Mouse (Mus musculus): ENCODE results near the gene Stk4. TPM values are rescaled to one million over a fixed set of nuclear protein-coding genes. Genes with fewer than 3 reads are reported as not detected.

Stk4 gene
- polyA plus RNA-seq, 2 experiments, result 16.1 to 23.2 TPM

GRCm38 (mm10) chr2:164183340-164183739 is 113.2 kb downstream of the Stk4 start:
- H3K27me3 ChIP-seq (ENCODE audit: control insufficient read depth, insufficient read depth, low read length), result no peaks in the 10 kb centered on the region
- no peaks in the 10 kb centered on the region for H3K9me3 ChIP-seq (ENCODE audit: control insufficient read depth, low read length)
- H3K4me3 ChIP-seq (replicated peaks; ENCODE audit: low read length), result no peak overlapping the region
- H3K9ac ChIP-seq (ENCODE audit: low read depth, low read length, severe bottlenecking), result no peak overlapping the region
- TF ChIP-seq POLR2A (IDR thresholded peaks at IDR 0.05; ENCODE audit: borderline replicate concordance, extremely low read depth, insufficient read depth, insufficient read length), result no peak
- DNase-seq (ENCODE audit: low spot score) (no peak), ATAC-seq (ENCODE audit: low FRiP score, low read depth) (no peak)
- H3K4me1 ChIP-seq (ENCODE audit: control insufficient read depth, insufficient read depth, low read length), result peaks cover 5% of the 10 kb centered on the region
- no peaks in the 10 kb centered on the region for H3K36me3 ChIP-seq (ENCODE audit: control insufficient read depth, insufficient read depth, low read length)
- no peak overlapping the region for H3K27ac ChIP-seq (replicated peaks; ENCODE audit: low read depth, low read length)
- 59% methylated on average over 9 of the region's 9 CpGs for WGBS
- no peak overlapping the region for H3K4me2 ChIP-seq (replicated peaks; ENCODE audit: low read depth, low read length, severe bottlenecking)

GRCm38 (mm10) chr2:164184145-164184719 is 114.1 kb downstream of the Stk4 start:
- Histone ChIP-seq H3K4me1 (ENCODE audit: control insufficient read depth, insufficient read depth, low read length) (peaks cover 5% of the 10 kb centered on the region), H3K4me2 (replicated peaks; ENCODE audit: low read depth, low read length, severe bottlenecking) (no peak overlapping the region), H3K9me3 (ENCODE audit: control insufficient read depth, low read length) (no peaks in the 10 kb centered on the region), H3K9ac (ENCODE audit: low read depth, low read length, severe bottlenecking) (no peak overlapping the region), H3K4me3 (replicated peaks; ENCODE audit: low read length) (no peak overlapping the region), H3K36me3 (ENCODE audit: control insufficient read depth, insufficient read depth, low read length) (no peaks in the 10 kb centered on the region), H3K27ac (replicated peaks; ENCODE audit: low read depth, low read length) (no peak overlapping the region), H3K27me3 (ENCODE audit: control insufficient read depth, insufficient read depth, low read length) (no peaks in the 10 kb centered on the region)
- DNase-seq (ENCODE audit: low spot score) (no peak), ATAC-seq (ENCODE audit: low FRiP score, low read depth) (no peak)
- no peak for TF ChIP-seq POLR2A (IDR thresholded peaks at IDR 0.05; ENCODE audit: borderline replicate concordance, extremely low read depth, insufficient read depth, insufficient read length)
- WGBS, result 42% methylated on average over 9 of the region's 9 CpGs

GRCm38 (mm10) chr2:164188722-164189121 is 118.6 kb downstream of the Stk4 start:
- no peak overlapping the region for H3K9ac ChIP-seq (ENCODE audit: low read depth, low read length, severe bottlenecking)
- DNase-seq (ENCODE audit: low spot score) (no peak), ATAC-seq (ENCODE audit: low FRiP score, low read depth) (no peak)
- no peak overlapping the region for H3K27ac ChIP-seq (replicated peaks; ENCODE audit: low read depth, low read length)
- WGBS, result 25% methylated on average over 5 of the region's 5 CpGs
- H3K4me1 ChIP-seq (ENCODE audit: control insufficient read depth, insufficient read depth, low read length), result no peaks in the 10 kb centered on the region; the same call in 1 of the 2 replicates
- no peak overlapping the region for H3K4me2 ChIP-seq (replicated peaks; ENCODE audit: low read depth, low read length, severe bottlenecking)
- no peaks in the 10 kb centered on the region for H3K27me3 ChIP-seq (ENCODE audit: control insufficient read depth, insufficient read depth, low read length)
- no peaks in the 10 kb centered on the region for H3K36me3 ChIP-seq (ENCODE audit: control insufficient read depth, insufficient read depth, low read length)
- no peaks in the 10 kb centered on the region for H3K9me3 ChIP-seq (ENCODE audit: control insufficient read depth, low read length)
- no peak overlapping the region for H3K4me3 ChIP-seq (replicated peaks; ENCODE audit: low read length)
- TF ChIP-seq POLR2A (IDR thresholded peaks at IDR 0.05; ENCODE audit: borderline replicate concordance, extremely low read depth, insufficient read depth, insufficient read length), result no peak

GRCm38 (mm10) chr2:164190576-164190975 is 120.5 kb downstream of the Stk4 start, which contains the start of gene Wfdc12:
Gene Wfdc12, minus strand, starts transcription at chr2:164190608.
- WGBS, result 85% methylated on average over 6 of the region's 6 CpGs
- no peak for TF ChIP-seq POLR2A (IDR thresholded peaks at IDR 0.05; ENCODE audit: borderline replicate concordance, extremely low read depth, insufficient read depth, insufficient read length)
- no peak for DNase-seq (ENCODE audit: low spot score)
- no peaks in the 10 kb centered on the region for H3K9me3 ChIP-seq (ENCODE audit: control insufficient read depth, low read length)
- ATAC-seq (ENCODE audit: low FRiP score, low read depth), result no peak
- no peaks in the 10 kb centered on the region for H3K36me3 ChIP-seq (ENCODE audit: control insufficient read depth, insufficient read depth, low read length)
- no peak within 1 kb of the TSS for H3K9ac ChIP-seq (ENCODE audit: low read depth, low read length, severe bottlenecking)
- no peaks in the 10 kb centered on the region for H3K27me3 ChIP-seq (ENCODE audit: control insufficient read depth, insufficient read depth, low read length)
- H3K27ac ChIP-seq (replicated peaks; ENCODE audit: low read depth, low read length), result no peak within 1 kb of the TSS
- H3K4me2 ChIP-seq (replicated peaks; ENCODE audit: low read depth, low read length, severe bottlenecking), result no peak within 1 kb of the TSS
- no peaks in the 10 kb centered on the region for H3K4me1 ChIP-seq (ENCODE audit: control insufficient read depth, insufficient read depth, low read length)
- no peak within 1 kb of the TSS for H3K4me3 ChIP-seq (replicated peaks; ENCODE audit: low read length)

GRCm38 (mm10) chr2:164192279-164192678 is 122.2 kb downstream of the Stk4 start:
- H3K4me1 ChIP-seq (ENCODE audit: control insufficient read depth, insufficient read depth, low read length), result no peaks in the 10 kb centered on the region
- no peaks in the 10 kb centered on the region for H3K27me3 ChIP-seq (ENCODE audit: control insufficient read depth, insufficient read depth, low read length)
- H3K4me3 ChIP-seq (replicated peaks; ENCODE audit: low read length), result no peak overlapping the region
- no peak overlapping the region for H3K27ac ChIP-seq (replicated peaks; ENCODE audit: low read depth, low read length)
- DNase-seq (ENCODE audit: low spot score) (no peak), ATAC-seq (ENCODE audit: low FRiP score, low read depth) (no peak)
- no peak overlapping the region for H3K4me2 ChIP-seq (replicated peaks; ENCODE audit: low read depth, low read length, severe bottlenecking)
- no peaks in the 10 kb centered on the region for H3K36me3 ChIP-seq (ENCODE audit: control insufficient read depth, insufficient read depth, low read length)
- H3K9ac ChIP-seq (ENCODE audit: low read depth, low read length, severe bottlenecking), result no peak overlapping the region
- no peaks in the 10 kb centered on the region for H3K9me3 ChIP-seq (ENCODE audit: control insufficient read depth, low read length)
- no peak for TF ChIP-seq POLR2A (IDR thresholded peaks at IDR 0.05; ENCODE audit: borderline replicate concordance, extremely low read depth, insufficient read depth, insufficient read length)
